Mouse (Mus musculus): Measurements from ENCODE around the gene Acox2. TPM values are rescaled to one million over a fixed set of nuclear protein-coding genes. Genes with fewer than 3 reads are reported as not detected.

Gene Acox2
- polyA plus RNA-seq, 1 experiment from 2014 or later = 0.47 TPM

- no peak overlapping the region for H3K4me3 ChIP-seq (ENCODE audit: low read depth, low read length)
- 58% methylated on average over 3 of the region's 3 CpGs for WGBS
- H3K27me3 ChIP-seq (ENCODE audit: insufficient read depth, low read length) = no peaks in the 10 kb centered on the region
- peak; percentile 26; the same call in 1 of the 2 replicates for TF ChIP-seq CTCF (IDR thresholded peaks at IDR 0.05; ENCODE audit: low read depth)
- no peaks in the 10 kb centered on the region for H3K36me3 ChIP-seq (ENCODE audit: insufficient read depth)
- H3K4me2 ChIP-seq = no peak overlapping the region
- no peak for DNase-seq
- H3K4me1 ChIP-seq (ENCODE audit: insufficient read depth) = no peaks in the 10 kb centered on the region
- H3K27ac ChIP-seq (ENCODE audit: low read depth) = no peak overlapping the region
- no peak overlapping the region for H3K9ac ChIP-seq
- ATAC-seq (ENCODE audit: insufficient read depth) = no peak
- no peaks in the 10 kb centered on the region for H3K9me3 ChIP-seq (ENCODE audit: low read depth, low read length)
These were observed 75.8 kb downstream of the Acox2 start for GRCm38 (mm10) chr14:8183330-8183729.

- Histone ChIP-seq H3K4me3 (ENCODE audit: low read depth, low read length) (no peak overlapping the region), H3K9me3 (ENCODE audit: low read depth, low read length) (no peaks in the 10 kb centered on the region), H3K9ac (no peak overlapping the region), H3K4me2 (no peak overlapping the region), H3K4me1 (ENCODE audit: insufficient read depth) (no peaks in the 10 kb centered on the region), H3K36me3 (ENCODE audit: insufficient read depth) (no peaks in the 10 kb centered on the region), H3K27ac (ENCODE audit: low read depth) (no peak overlapping the region), H3K27me3 (ENCODE audit: insufficient read depth, low read length) (no peaks in the 10 kb centered on the region)
- no peak for ATAC-seq (ENCODE audit: insufficient read depth)
- no peak for DNase-seq
- TF ChIP-seq CTCF (IDR thresholded peaks at IDR 0.05; ENCODE audit: low read depth) = no peak
- 68% methylated on average over 4 of the region's 4 CpGs for WGBS
These were observed 78.7 kb downstream of the Acox2 start for GRCm38 (mm10) chr14:8180371-8181035.

GRCm38 (mm10) chr14:8176251-8176650, 82.9 kb downstream of the Acox2 start:
- Histone ChIP-seq H3K36me3 (ENCODE audit: insufficient read depth) (no peaks in the 10 kb centered on the region), H3K9me3 (ENCODE audit: low read depth, low read length) (no peaks in the 10 kb centered on the region), H3K27ac (ENCODE audit: low read depth) (no peak overlapping the region), H3K27me3 (ENCODE audit: insufficient read depth, low read length) (no peaks in the 10 kb centered on the region), H3K9ac (no peak overlapping the region), H3K4me3 (ENCODE audit: low read depth, low read length) (no peak overlapping the region), H3K4me2 (no peak overlapping the region), H3K4me1 (ENCODE audit: insufficient read depth) (peaks cover 6% of the 10 kb centered on the region; the same call in 1 of the 2 replicates)
- DNase-seq (peak; percentile 43), ATAC-seq (ENCODE audit: insufficient read depth) (no peak)
- WGBS = 54% methylated on average over 5 of the region's 5 CpGs
- no peak for TF ChIP-seq CTCF (IDR thresholded peaks at IDR 0.05; ENCODE audit: low read depth)

Other genes starting within 250 kb of the Acox2 start
- 51.4 and 60.1 TPM in 2 replicates for gene Rpp14, start 179.0 kb downstream of the Acox2 start, polyA plus RNA-seq (2014; fragmentation: Nextera tagmentation; extraction: Ambion mirVana)
- 31.2 and 33.3 TPM in 2 replicates for gene Pxk, start 161.1 kb downstream of the Acox2 start, polyA plus RNA-seq (2014; fragmentation: Nextera tagmentation; extraction: Ambion mirVana)
- gene Pdhb, start 86.3 kb downstream of the Acox2 start, polyA plus RNA-seq (2014; fragmentation: Nextera tagmentation; extraction: Ambion mirVana) = 166 and 173 TPM in 2 replicates
- 15.6 and 16.6 TPM in 2 replicates for gene Kctd6, start 45.2 kb downstream of the Acox2 start, polyA plus RNA-seq (2014; fragmentation: Nextera tagmentation; extraction: Ambion mirVana)
- gene Fam107a, start 58.7 kb upstream of the Acox2 start, polyA plus RNA-seq (2014; fragmentation: Nextera tagmentation; extraction: Ambion mirVana) = 0.38 and 0.58 TPM in 2 replicates
- 0.43 and 0.65 TPM in 2 replicates for gene Oit1, start 119.4 kb upstream of the Acox2 start, polyA plus RNA-seq (2014; fragmentation: Nextera tagmentation; extraction: Ambion mirVana)